ENCODE assay signal across 10 mouse cellular contexts in genomic region chr6:90514369-90514768, GRCm38 (mm10). TPM values are rescaled to one million over a fixed set of nuclear protein-coding genes. Genes with fewer than 3 reads are reported as not detected.
A peak's percentile ranks its signal among the peaks of the same experiment; 100 is the strongest.
DNase-seq lines count a peak whose midpoint lies in the region; ATAC-seq lines count a peak whose summit lies in the region.
"Had no signal": no experiment of that assay in that cellular context is flagged by ENCODE, and none has a peak within 500 bp of the region (broad histone marks: within the 10 kb centered on the region; RNA-seq: fewer than 3 reads in every experiment).

No protein-coding gene starts in this region.

- H3K36me3 ChIP-seq in hindbrain, embryonic 13.5 days = no peaks in the 10 kb centered on the region
- no peaks in the 10 kb centered on the region for H3K36me3 ChIP-seq in hindbrain, embryonic 14.5 days (replicated peaks; ENCODE audit: control insufficient read depth, insufficient read depth)
- no peaks in the 10 kb centered on the region for H3K36me3 ChIP-seq in liver, embryonic 16.5 days (ENCODE audit: control insufficient read depth, insufficient read depth)
- H3K36me3 ChIP-seq: forebrain, embryonic 12.5 days; G1E had no signal

- DNase-seq in adrenal gland, postnatal 10 days = peak; percentile 56
- no peak for DNase-seq in adrenal gland, adult 18-20 months (ENCODE audit: low spot score in 2 of 2)
- DNase-seq in hindbrain, embryonic 14.5 days (ENCODE audit: low spot score) = no peak
- DNase-seq in left cerebral cortex, postnatal 25 days (ENCODE audit: low spot score in 2 of 2) = no peak
- no peak for DNase-seq in cerebellum, adult 9-11 months

- no peak overlapping the region for H3K27ac ChIP-seq in hindbrain, embryonic 13.5 days
- H3K27ac ChIP-seq in hindbrain, embryonic 14.5 days = no peak overlapping the region
- peak overlapping the region; percentile 66 for H3K27ac ChIP-seq in liver, embryonic 16.5 days (ENCODE audit: low read length)
- H3K27ac ChIP-seq: forebrain, embryonic 12.5 days had no signal

- H3K4me3 ChIP-seq in hindbrain, embryonic 13.5 days = no peak overlapping the region
- no peak overlapping the region for H3K4me3 ChIP-seq in hindbrain, embryonic 14.5 days (replicated peaks; ENCODE audit: low read length)
- no peak overlapping the region for H3K4me3 ChIP-seq in liver, embryonic 16.5 days (ENCODE audit: low read depth, low read length)
- H3K4me3 ChIP-seq: forebrain, embryonic 12.5 days had no signal

- no peak overlapping the region for H3K9ac ChIP-seq in hindbrain, embryonic 13.5 days
- H3K9ac ChIP-seq in hindbrain, embryonic 14.5 days = no peak overlapping the region
- no peak overlapping the region for H3K9ac ChIP-seq in liver, embryonic 16.5 days (ENCODE audit: low read depth, low read length)
- H3K9ac ChIP-seq: forebrain, embryonic 12.5 days had no signal

- no peaks in the 10 kb centered on the region for H3K9me3 ChIP-seq in hindbrain, embryonic 13.5 days
- no peaks in the 10 kb centered on the region for H3K9me3 ChIP-seq in hindbrain, embryonic 14.5 days (ENCODE audit: control insufficient read depth, low read length)
- no peaks in the 10 kb centered on the region for H3K9me3 ChIP-seq in liver, embryonic 16.5 days (replicated peaks; ENCODE audit: control insufficient read depth, low read length)
- H3K9me3 ChIP-seq: forebrain, embryonic 12.5 days; G1E had no signal

- intact Hi-C loops in left cerebral cortex, postnatal 25 days (cut with DNase I) = loop anchor here (5.0 to 10.0 kb wide), 2 partner anchors 82 to 840 kb away; no protein-coding TSS in a partner anchor

- H3K27me3 ChIP-seq in hindbrain, embryonic 13.5 days = no peaks in the 10 kb centered on the region
- H3K27me3 ChIP-seq in hindbrain, embryonic 14.5 days (ENCODE audit: control insufficient read depth, insufficient read depth, low read length) = no peaks in the 10 kb centered on the region
- no peaks in the 10 kb centered on the region for H3K27me3 ChIP-seq in liver, embryonic 16.5 days (ENCODE audit: control insufficient read depth, insufficient read depth, low read depth, low read length)
- H3K27me3 ChIP-seq: forebrain, embryonic 12.5 days had no signal

- 0 out of 2 replicates have a peak, but pooled peaks have one; percentile 8 for ATAC-seq in hindbrain, embryonic 13.5 days (ENCODE audit: low FRiP score)
- ATAC-seq in hindbrain, embryonic 14.5 days (ENCODE audit: low FRiP score) = no peak
- ATAC-seq in liver, embryonic 16.5 days (ENCODE audit: low read depth) = peak; percentile 84
- ATAC-seq in megakaryocyte progenitor cell, adult 5-6 weeks (replicated peaks; ENCODE audit: poor library complexity) = peak; percentile 44; the same call in 1 of the 2 replicates

- H3K4me1 ChIP-seq in hindbrain, embryonic 13.5 days (replicated peaks) = peaks cover 3% of the 10 kb centered on the region; the same call in 1 of the 2 replicates
- no peaks in the 10 kb centered on the region for H3K4me1 ChIP-seq in hindbrain, embryonic 14.5 days (replicated peaks; ENCODE audit: control insufficient read depth, insufficient read depth, low read length)
- peaks cover 3% of the 10 kb centered on the region; the same call in 1 of the 2 replicates for H3K4me1 ChIP-seq in liver, embryonic 16.5 days (ENCODE audit: control insufficient read depth, low read depth, low read length)

- no peak overlapping the region for H3K4me2 ChIP-seq in hindbrain, embryonic 13.5 days
- H3K4me2 ChIP-seq in hindbrain, embryonic 14.5 days (replicated peaks) = no peak overlapping the region
- no peak overlapping the region for H3K4me2 ChIP-seq in liver, embryonic 16.5 days (ENCODE audit: low read depth, low read length)
- H3K4me2 ChIP-seq: forebrain, embryonic 12.5 days had no signal

RNA-seq across cellular contexts. Expression of gene Aldh1l1, which starts 28.1 kb away (rescaled TPM):
- 10 to 100 TPM; 51.9 to 95.0 TPM for total RNA-seq in adrenal gland, postnatal 10 days (2021)
- total RNA-seq in adrenal gland, adult 18-20 months (2021) = 100 to 1,000 TPM; 180 to 197 TPM
- 44.8 and 45.3 TPM in 2 replicates for polyA plus RNA-seq in hindbrain, embryonic 13.5 days (2015; fragmentation: Nextera tagmentation; extraction: Ambion mirVana)
- polyA plus RNA-seq in hindbrain, embryonic 14.5 days (2014; fragmentation: Nextera tagmentation; extraction: Ambion mirVana) = 47.0 and 53.8 TPM in 2 replicates
- polyA plus RNA-seq in liver, embryonic 16.5 days (2015; fragmentation: Nextera tagmentation; extraction: Ambion mirVana) = 35.9 and 48.3 TPM in 2 replicates
- 1.1 TPM in 2 replicates for total RNA-seq in megakaryocyte progenitor cell, adult 5-6 weeks (2015)
- total RNA-seq in megakaryocyte progenitor cell, adult 5-6 weeks (2017) = 2.0 and 2.4 TPM in 2 replicates
- 10 to 100 TPM; 63.5 to 65.8 TPM for total RNA-seq in left cerebral cortex, postnatal 25 days (2021)
- polyA plus RNA-seq: G1E had no signal

RNA-seq across cellular contexts. Expression of gene Klf15, which starts 52.0 kb away (rescaled TPM):
- 10 to 100 TPM; 14.8 to 42.1 TPM for total RNA-seq in adrenal gland, postnatal 10 days (2021)
- 10 to 100 TPM; 32.2 to 52.2 TPM for total RNA-seq in adrenal gland, adult 18-20 months (2021)
- polyA plus RNA-seq in hindbrain, embryonic 13.5 days (2015; fragmentation: Nextera tagmentation; extraction: Ambion mirVana) = 10.2 and 10.5 TPM in 2 replicates
- polyA plus RNA-seq in hindbrain, embryonic 14.5 days (2014; fragmentation: Nextera tagmentation; extraction: Ambion mirVana) = 15.7 and 16.2 TPM in 2 replicates
- polyA plus RNA-seq in liver, embryonic 16.5 days (2015; fragmentation: Nextera tagmentation; extraction: Ambion mirVana) = 21.7 and 25.8 TPM in 2 replicates
- total RNA-seq in megakaryocyte progenitor cell, adult 5-6 weeks (2015) = 0.22 TPM in 1 of 2 replicates, not detected in the other
- total RNA-seq in megakaryocyte progenitor cell, adult 5-6 weeks (2017) = not detected in 2 replicates
- total RNA-seq in left cerebral cortex, postnatal 25 days (2021) = 10 to 100 TPM; 20.8 to 24.2 TPM
- polyA plus RNA-seq: G1E had no signal

Comparison
In these comparisons a context has a peak if more than half of its experiments do, and no peak if none do; other contexts are left out.
1. RNA of gene Aldh1l1, which starts 28.1 kb away (total RNA-seq): 180 to 197 TPM in adrenal gland, adult 18-20 months, 51.9 to 95.0 TPM in adrenal gland, postnatal 10 days and 63.5 to 65.8 TPM in left cerebral cortex, postnatal 25 days; 1.1 to 2.4 TPM in megakaryocyte progenitor cell, adult 5-6 weeks; every median in the first group is over 10 times any median in the second.
2. RNA of gene Klf15, which starts 52.0 kb away (total RNA-seq): 32.2 to 52.2 TPM in adrenal gland, adult 18-20 months, 14.8 to 42.1 TPM in adrenal gland, postnatal 10 days and 20.8 to 24.2 TPM in left cerebral cortex, postnatal 25 days; 0.22 TPM in megakaryocyte progenitor cell, adult 5-6 weeks; every median in the first group is over 10 times any median in the second.